Mouse (Mus musculus) olfactory bulb, adult 2 months (tissue): ENCODE measurements at regions not wholly inside any gene's neighbourhood (a gene's known extent, or its start where the extent isn't known, plus 50 kb on each side); places are given as distances from the start of the nearest gene placed in this dataset.

Source experiments
- CTCF ChIP-seq: fragments of 200-500 bp; IDR thresholded peaks from 2 replicates; pipeline ENCODE4 v1.5.1; 2012; ENCODE audit warnings: low read depth, mild to moderate bottlenecking, low read length, moderate library complexity; ENCODE audit not compliant: insufficient read depth
- POLR2A ChIP-seq: fragments of 200-500 bp; IDR thresholded peaks from 2 replicates; pipeline ENCODE4 v1.6.1; 2012; ENCODE audit warnings: mild to moderate bottlenecking, low read depth, low read length, moderate library complexity; ENCODE audit not compliant: insufficient read depth

GRCm38 (mm10) chr4:34259444-34259843, 209.5 kb upstream of the Spaca1 start:
- no peak for TF ChIP-seq CTCF
- TF ChIP-seq POLR2A: no peak
